Mouse (Mus musculus) urinary bladder, adult 18-20 months (tissue): Measurements from ENCODE around the gene Senp1.

ENCODE experiments used
- DNase-seq, 2 experiments: peaks; one replicate each; pipeline ENCODE4 v3.0.0; 2022; ENCODE audit warnings: low spot score in 2 of 2, mixed read lengths in 2 of 2

Gene Senp1

DNA sequence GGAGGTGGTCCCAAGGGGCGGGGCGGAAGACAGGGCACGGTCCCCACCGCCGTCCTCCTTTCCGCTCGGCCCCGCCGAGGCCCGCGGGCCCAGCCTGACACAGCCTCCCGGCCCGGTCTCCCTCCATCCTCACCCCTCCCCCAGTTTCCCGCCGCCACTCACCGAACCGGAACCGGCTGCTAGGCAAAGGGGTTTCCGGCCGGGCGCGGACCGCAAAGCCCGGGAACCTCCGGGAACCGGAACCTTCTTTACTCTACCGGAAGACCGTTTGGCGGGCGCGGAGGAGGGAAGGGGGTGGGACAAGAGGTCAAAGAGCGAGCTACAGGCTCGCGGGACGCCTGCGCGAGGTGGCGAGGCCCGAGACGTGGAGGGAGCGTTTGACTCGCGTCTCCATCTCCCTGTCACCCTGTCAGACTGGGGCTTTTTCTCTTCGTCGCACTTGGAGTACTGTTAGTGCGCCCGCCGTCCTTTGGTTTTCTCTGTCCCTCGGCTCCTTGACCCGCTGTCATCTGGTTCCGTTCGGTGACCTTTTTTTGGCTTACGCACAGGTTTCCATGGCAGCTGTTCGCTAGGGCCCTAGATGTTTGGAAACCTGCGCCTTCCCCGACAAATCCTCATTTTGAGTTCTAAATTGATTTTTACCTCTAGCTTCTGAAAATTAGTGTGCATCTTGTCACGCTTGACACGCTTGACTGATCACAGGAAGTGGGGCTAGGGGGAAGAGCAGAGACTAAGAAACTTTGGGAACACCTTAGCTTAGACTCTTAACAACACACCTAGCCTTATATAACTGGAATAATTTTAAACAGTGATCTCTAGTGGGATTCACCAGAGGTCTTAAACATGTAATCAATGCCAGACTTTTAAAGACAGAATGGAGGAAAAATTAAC is at the start of gene Senp1:
Gene Senp1, minus strand, starts transcription at position 624 of the 891 bp plus-strand sequence.
- DNase-seq: peak; percentile 85 to 87

DNA sequence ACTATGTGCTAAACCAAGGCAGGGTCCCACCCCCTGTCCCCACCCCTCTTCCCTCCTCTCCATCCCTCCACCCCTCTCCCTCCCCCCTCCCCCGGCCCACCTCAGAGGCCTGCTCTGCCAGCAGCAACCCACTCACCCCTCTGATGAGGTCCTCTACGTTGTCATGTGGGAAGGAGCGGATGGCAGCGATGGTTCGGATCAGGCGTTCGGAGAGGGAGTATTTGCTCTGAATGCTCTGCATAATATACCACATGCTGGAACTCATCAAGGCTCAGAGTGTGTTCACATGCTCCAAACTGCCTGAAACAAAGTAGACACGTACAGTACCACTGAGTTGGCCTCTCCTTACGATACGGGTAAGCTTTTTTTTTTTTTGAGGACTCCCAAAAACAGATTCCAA is 49.0 kb upstream of the Senp1 start:
- no peak for DNase-seq

- DNase-seq: no peak
Observed at GRCm38 (mm10) chr15:98140809-98141208, 47.3 kb upstream of the Senp1 start.

GRCm38 (mm10) chr15:98139763-98140162 is 46.2 kb upstream of the Senp1 start:
- no peak for DNase-seq

GRCm38 (mm10) chr15:98136871-98137270 is 43.3 kb upstream of the Senp1 start:
- no peak for DNase-seq

GRCm38 (mm10) chr15:98135671-98136070 is 42.1 kb upstream of the Senp1 start:
- no peak for DNase-seq

DNA sequence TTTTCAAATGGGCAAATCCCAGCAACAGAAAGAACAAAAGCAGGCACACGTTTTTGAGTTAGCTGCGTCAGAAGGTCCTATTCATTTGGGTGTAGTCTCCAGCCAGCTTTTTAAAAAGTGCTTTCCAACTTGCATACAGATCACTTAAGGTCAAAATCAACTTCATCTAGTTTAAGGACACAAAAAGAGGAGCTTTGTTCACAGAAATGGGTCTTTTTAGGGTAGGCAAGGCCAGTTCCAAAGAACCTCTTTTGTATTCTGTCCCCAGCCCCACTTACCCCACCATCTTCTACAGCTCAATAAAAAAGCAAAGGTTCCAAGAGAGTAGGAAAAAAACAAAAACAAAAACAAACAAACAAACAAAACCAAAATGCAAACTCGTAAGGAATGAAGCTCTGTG is 41.1 kb upstream of the Senp1 start:
- DNase-seq: no peak

GRCm38 (mm10) chr15:98134034-98134433 is 40.5 kb upstream of the Senp1 start:
- no peak for DNase-seq

DNA sequence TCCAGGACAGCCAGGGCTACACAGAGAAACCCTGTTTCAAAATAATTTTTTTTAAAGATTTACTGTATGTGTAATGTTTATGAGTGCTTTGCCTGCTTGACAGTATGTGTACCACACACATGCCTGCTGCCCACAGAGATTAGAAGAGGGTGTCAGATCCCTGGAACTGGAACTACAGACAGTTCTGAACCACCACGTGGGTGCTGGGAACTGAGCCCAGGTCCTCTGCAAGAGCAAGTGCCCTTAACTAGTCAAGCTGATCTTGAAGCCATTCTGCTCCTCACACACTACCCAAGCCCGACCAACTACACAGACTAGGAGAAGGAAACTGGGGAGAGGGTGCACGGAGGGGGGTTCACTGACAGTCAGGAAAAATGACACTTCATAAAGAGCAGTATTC is 39.9 kb upstream of the Senp1 start:
- DNase-seq: no peak

DNA sequence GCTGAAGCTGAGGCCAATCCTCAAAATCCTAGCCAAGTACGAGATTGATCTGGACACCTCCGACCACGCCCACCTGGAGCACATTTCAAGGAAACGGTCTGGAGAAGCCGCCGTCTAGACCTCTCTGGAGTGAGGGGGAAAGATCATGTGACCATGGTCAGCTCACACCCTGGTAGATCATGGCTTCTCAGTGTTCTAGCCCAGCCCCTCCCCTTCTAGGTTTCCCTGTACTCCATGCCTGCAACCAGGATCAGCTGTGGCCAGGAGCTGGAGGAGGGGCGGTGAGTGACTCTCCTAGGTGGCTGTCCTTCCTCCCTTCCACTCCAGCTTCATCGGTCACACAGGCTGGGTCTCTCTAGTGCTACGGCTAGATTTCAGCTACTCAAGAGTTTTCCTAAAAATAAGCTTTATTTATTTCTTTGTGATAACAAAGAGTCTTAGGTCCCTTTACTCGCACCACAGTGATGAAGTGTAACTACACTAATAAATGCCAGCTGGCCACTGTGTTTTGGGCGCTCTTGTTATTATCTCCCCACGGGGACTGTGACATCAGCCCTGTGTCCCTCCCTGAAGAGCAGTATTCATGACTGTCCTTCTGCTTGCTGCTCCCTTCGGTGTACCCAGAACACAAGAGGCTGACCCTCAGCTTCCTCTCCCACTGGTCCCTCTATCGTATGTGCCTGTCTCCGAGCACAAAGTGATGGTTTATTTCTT is 38.6 kb upstream of the Senp1 start:
- DNase-seq: no peak

GRCm38 (mm10) chr15:98131451-98131850 is 37.9 kb upstream of the Senp1 start:
- DNase-seq: no peak

GRCm38 (mm10) chr15:98131001-98131400 is 37.5 kb upstream of the Senp1 start:
- DNase-seq: no peak

GRCm38 (mm10) chr15:98120831-98121230 is 27.3 kb upstream of the Senp1 start:
- no peak for DNase-seq

GRCm38 (mm10) chr15:98119363-98119762 is 25.8 kb upstream of the Senp1 start:
- DNase-seq: no peak

GRCm38 (mm10) chr15:98116287-98116686 is 22.7 kb upstream of the Senp1 start:
- DNase-seq: no peak

DNA sequence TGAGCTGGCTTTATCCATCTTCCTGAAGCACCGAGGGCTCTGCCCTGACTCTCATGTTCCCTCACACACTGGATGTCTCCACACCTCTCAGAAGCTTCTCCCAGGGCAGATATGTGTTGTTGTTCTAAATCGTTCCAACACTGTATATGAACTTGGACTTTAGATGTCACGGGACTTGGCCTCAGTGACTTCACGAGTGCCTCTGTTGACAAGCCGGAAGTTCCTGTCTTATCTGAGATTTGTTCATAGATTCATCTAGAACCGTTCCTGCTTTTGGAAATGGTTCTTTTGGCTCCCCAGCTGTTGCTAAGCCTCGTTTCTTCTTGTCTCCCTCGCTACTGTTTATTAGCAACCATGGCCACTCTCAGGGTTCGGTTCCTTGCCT is 22.2 kb upstream of the Senp1 start:
- DNase-seq: no peak

DNA sequence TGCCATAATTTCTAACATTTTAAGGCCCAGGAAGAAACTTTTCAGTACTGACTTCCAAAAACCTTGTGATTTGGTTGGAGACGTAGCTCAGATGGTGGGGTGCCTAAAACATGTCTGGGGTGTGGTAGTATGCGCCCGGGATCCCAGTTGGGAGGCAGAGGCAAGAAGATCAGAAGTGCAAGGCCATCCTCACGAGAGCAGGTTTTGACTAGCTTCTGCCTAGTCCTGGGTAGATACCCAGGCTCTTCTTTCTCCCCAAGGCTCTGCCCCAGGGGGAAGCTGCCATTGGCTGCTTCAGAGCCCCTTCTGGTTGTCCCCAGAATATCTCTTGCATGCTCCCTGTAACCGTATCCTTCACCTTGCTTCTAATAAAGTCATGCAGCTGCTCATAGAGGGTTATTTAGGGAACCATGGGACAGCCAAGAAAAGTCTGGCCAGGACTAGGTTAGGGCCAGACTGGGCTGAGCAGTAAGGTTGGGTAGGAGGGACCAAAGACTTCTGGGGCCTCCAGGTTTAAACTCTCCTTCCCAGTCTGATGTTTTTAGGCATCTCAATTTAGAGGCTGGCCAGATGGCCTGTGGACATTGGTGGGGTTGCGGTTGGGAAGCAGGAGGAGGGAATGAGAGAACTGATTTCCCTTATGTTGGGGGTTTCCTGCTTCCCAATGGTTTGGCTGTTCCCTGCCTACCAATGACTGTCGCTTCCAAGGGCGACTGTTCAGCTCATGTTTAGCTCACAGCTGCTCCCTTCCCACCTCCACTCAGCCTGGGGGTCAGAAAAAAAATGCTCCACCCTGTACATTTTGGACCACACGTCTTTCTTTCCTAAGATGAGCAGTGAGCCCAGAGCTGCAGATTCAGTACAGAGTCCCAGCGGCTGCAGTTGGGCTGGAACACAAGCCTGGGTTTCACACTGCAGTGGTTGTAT is 21.6 kb upstream of the Senp1 start:
- no peak for DNase-seq

DNA sequence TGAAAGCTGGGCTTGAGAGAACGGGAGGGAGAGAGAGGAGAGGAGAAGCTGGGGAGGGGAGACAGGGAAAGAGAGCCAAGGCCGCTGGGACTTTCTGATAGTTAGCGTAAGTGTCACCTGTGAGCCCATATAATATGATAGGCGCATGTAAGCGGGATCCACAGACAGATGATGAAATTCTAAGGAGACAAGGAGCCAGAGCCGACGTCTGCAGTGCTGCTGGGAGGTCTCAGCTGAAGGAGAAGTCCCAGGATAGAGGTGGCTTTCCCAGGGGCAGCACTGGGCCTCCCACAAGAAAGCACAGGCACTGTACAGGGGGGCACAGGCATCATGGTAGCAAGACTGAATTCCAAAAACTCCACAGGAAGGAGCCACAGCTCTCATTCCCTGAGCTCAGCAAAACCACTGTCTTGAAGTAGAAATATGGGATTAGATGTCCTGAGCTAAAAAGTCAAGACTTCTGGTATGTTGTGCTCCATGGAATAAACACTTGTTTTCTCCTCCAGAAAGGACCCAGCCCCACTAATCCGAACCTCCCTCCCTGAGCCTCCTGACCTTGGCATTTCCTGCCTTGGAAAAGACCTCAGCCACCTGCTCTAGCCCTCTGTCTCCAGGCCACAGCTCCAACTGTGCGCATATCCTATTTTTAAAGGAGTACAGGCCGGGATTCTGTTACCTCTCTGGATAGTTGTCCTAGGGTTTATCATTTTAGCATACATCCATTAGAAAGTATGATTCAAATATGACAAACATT is 20.7 kb upstream of the Senp1 start:
- no peak for DNase-seq

- DNase-seq: no peak
Observed at GRCm38 (mm10) chr15:98111791-98112190, 18.2 kb upstream of the Senp1 start.

DNA sequence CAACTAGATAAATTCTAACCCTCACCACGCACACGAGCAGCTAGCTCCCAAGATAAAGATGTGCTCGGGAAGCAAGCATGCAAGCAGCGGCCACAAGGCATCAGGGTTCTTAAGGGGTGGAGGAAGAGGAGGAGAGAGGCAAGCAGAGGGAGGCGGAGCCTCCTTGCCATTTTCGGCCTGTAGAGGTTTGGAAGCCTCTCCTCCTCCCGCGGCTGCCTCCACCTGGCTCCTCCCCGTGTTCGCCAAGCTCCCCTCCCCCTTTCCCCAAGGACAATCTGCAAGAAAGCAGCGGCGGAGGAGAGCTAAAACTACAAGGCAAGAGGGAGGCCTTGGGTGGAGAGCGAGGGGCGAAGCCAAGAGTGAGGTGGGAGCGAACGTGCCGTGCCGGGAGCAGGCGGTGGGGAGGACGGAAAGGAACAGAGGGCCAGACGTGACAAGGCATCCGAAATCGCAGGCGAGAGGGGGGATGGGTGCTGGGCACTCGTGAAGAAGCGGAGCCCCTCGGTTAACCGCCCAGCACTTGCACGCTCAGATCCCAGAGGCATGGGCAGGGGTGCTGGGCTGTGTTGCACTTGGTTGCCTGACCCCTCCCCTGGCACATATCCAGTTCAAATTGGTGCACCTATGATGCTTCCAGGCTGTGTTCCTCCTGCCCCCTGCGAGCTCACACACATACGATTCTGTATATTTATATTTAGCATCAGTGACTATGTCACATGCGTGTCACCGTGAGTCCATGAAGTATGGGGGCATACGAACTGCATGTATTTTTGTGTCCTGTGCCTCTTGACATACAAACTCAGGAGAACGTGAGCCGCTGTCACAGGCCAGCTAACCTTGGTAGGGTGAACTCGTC is 15.0 kb upstream of the Senp1 start:
- peak; percentile 72 to 80 for DNase-seq
